Mouse (Mus musculus) heart, postnatal 0 days (tissue): ENCODE data around the gene Gpr84. TPM values are rescaled to one million over a fixed set of nuclear protein-coding genes. Genes with fewer than 3 reads are reported as not detected.

Experiments used
- ATAC-seq: fragments of 200-750 bp; cut with Nextera tagmentation; 2 replicates; pipeline ENCODE4 v1.8.0; 2017; ENCODE audit warnings: low read depth, moderate number of reproducible peaks, moderate library complexity; ENCODE audit not compliant: insufficient read depth
- DNase-seq: peaks from one replicate; pipeline ENCODE4 v3.0.0-alpha.2; 2016; ENCODE audit warnings: low spot score
- H3K27ac ChIP-seq: fragments of 300-500 bp; sonication (generic); 2 replicates; pipeline ENCODE4 v1.5.1; 2014; ENCODE audit warnings: low read depth, mild to moderate bottlenecking
- H3K27me3 ChIP-seq: fragments of 300-500 bp; sonication (generic); 2 replicates; pipeline ENCODE4 v1.6.1; 2014; ENCODE audit warnings: low read length, mixed read lengths; ENCODE audit not compliant: control insufficient read depth, insufficient read depth
- H3K36me3 ChIP-seq: fragments of 300-500 bp; sonication (generic); replicated peaks from 2 replicates; pipeline ENCODE4 v1.6.1; 2014; ENCODE audit warnings: low read length, mixed read lengths; ENCODE audit not compliant: control insufficient read depth, insufficient read depth
- H3K4me1 ChIP-seq: fragments of 300-500 bp; sonication (generic); 2 replicates; pipeline ENCODE4 v1.6.1; 2014; ENCODE audit warnings: antibody characterized with exemption; ENCODE audit not compliant: control insufficient read depth, insufficient read depth
- H3K4me2 ChIP-seq: fragments of 300-500 bp; sonication (generic); 2 replicates; pipeline ENCODE4 v1.6.1; 2014; ENCODE audit warnings: low read depth, mild to moderate bottlenecking, low read length, moderate library complexity
- H3K4me3 ChIP-seq: fragments of 300-500 bp; sonication (generic); 2 replicates; pipeline ENCODE4 v1.5.1; 2014; ENCODE audit warnings: low read depth, low read length
- H3K9ac ChIP-seq: fragments of 300-500 bp; sonication (generic); replicated peaks from 2 replicates; pipeline ENCODE4 v1.6.1; 2014; ENCODE audit warnings: low read depth, low read length, mixed read lengths
- H3K9me3 ChIP-seq: fragments of 300-500 bp; sonication (generic); replicated peaks from 2 replicates; pipeline ENCODE4 v1.6.1; 2016; ENCODE audit warnings: low read length; ENCODE audit not compliant: control insufficient read depth
- CTCF ChIP-seq: IDR thresholded peaks from 2 replicates; pipeline ENCODE4 v1.5.1; 2016; ENCODE audit warnings: antibody characterized with exemption, control low read depth, low read depth
- EP300 ChIP-seq: IDR thresholded peaks from 2 replicates; pipeline ENCODE4 v1.6.1; 2016; ENCODE audit warnings: antibody characterized with exemption, low read depth
- WGBS: fragments of 180-500 bp; shearing (Covaris S2); extraction: QIAGEN DNeasy Blood & Tissue Kit; methylation state at CpG from one replicate; pipeline ENCODE4 v1.1.7; 2014; 5-methylcytosine and 5-hydroxymethylcytosine counted together
- polyA plus RNA-seq: library from polyadenylated mRNA; unstranded; fragments of >200 nt; fragmentation: Nextera tagmentation; extraction: Ambion mirVana; gene quantifications from 2 replicates; pipeline ENCODE4 v1.2.1, GENCODE M21; 2015
- total RNA-seq: library from RNA; depleted of rRNA; stranded (reverse); fragments of >200 nt; gene quantifications from 2 replicates; pipeline ENCODE4 v1.2.3, GENCODE M21; 2014; ENCODE audit warnings: low replicate concordance

The Gpr84 gene
- total and polyA plus RNA-seq, 2 experiments from 2014 or later, result 0.10 TPM; not detected in 1

- no peak overlapping the region for H3K4me3 ChIP-seq
- H3K27me3 ChIP-seq, result no peaks in the 10 kb centered on the region
- ATAC-seq (no peak), DNase-seq (no peak)
- no peak overlapping the region for H3K9ac ChIP-seq
- TF ChIP-seq EP300 (no peak), CTCF (no peak)
- H3K4me2 ChIP-seq, result no peak overlapping the region
- no peaks in the 10 kb centered on the region for H3K9me3 ChIP-seq
- H3K4me1 ChIP-seq, result no peaks in the 10 kb centered on the region
- no peak overlapping the region for H3K27ac ChIP-seq
- peaks cover 79% of the 10 kb centered on the region for H3K36me3 ChIP-seq
- WGBS, result 95% methylated on average over 2 of the region's 2 CpGs
Observed at GRCm38 (mm10) chr15:103294649-103295048, 15.8 kb downstream of the Gpr84 start.

- no peak overlapping the region for H3K4me2 ChIP-seq
- no peak for ATAC-seq
- H3K4me3 ChIP-seq, result no peak overlapping the region
- H3K36me3 ChIP-seq, result peaks cover 72% of the 10 kb centered on the region
- TF ChIP-seq EP300 (no peak), CTCF (no peak)
- H3K4me1 ChIP-seq, result no peaks in the 10 kb centered on the region
- 96% methylated on average over 2 of the region's 2 CpGs for WGBS
- H3K27me3 ChIP-seq, result no peaks in the 10 kb centered on the region
- H3K9ac ChIP-seq, result no peak overlapping the region
- no peaks in the 10 kb centered on the region for H3K9me3 ChIP-seq
- H3K27ac ChIP-seq, result no peak overlapping the region
- no peak for DNase-seq
Observed at GRCm38 (mm10) chr15:103293375-103293774, 17.0 kb downstream of the Gpr84 start.

- ATAC-seq (no peak), DNase-seq (no peak)
- Histone ChIP-seq H3K4me3 (no peak overlapping the region), H3K9me3 (no peaks in the 10 kb centered on the region), H3K36me3 (peaks cover 66% of the 10 kb centered on the region), H3K27me3 (no peaks in the 10 kb centered on the region), H3K4me2 (no peak overlapping the region), H3K9ac (no peak overlapping the region), H3K27ac (no peak overlapping the region), H3K4me1 (no peaks in the 10 kb centered on the region)
- WGBS, result 91% methylated on average over 4 of the region's 4 CpGs
- TF ChIP-seq CTCF (no peak), EP300 (no peak)
Observed at GRCm38 (mm10) chr15:103292673-103293345, 17.6 kb downstream of the Gpr84 start.

- Histone ChIP-seq H3K27me3 (no peaks in the 10 kb centered on the region), H3K36me3 (peaks cover 50% of the 10 kb centered on the region), H3K4me3 (no peak overlapping the region), H3K9me3 (no peaks in the 10 kb centered on the region), H3K27ac (no peak overlapping the region), H3K4me1 (peaks cover 5% of the 10 kb centered on the region), H3K9ac (no peak overlapping the region), H3K4me2 (no peak overlapping the region)
- TF ChIP-seq CTCF (no peak), EP300 (no peak)
- DNase-seq (no peak), ATAC-seq (no peak)
- 93% methylated on average over 9 of the region's 9 CpGs for WGBS
Observed at GRCm38 (mm10) chr15:103290843-103291242, 19.6 kb downstream of the Gpr84 start.

GRCm38 (mm10) chr15:103290417-103290816, 20.0 kb downstream of the Gpr84 start:
- Histone ChIP-seq H3K9me3 (no peaks in the 10 kb centered on the region), H3K27ac (no peak overlapping the region), H3K4me3 (no peak overlapping the region), H3K27me3 (no peaks in the 10 kb centered on the region), H3K4me1 (peaks cover 9% of the 10 kb centered on the region), H3K36me3 (peaks cover 46% of the 10 kb centered on the region), H3K4me2 (no peak overlapping the region), H3K9ac (no peak overlapping the region)
- no peak for TF ChIP-seq CTCF
- no peak for TF ChIP-seq EP300
- ATAC-seq (no peak), DNase-seq (no peak)
- 68% methylated on average over 6 of the region's 6 CpGs for WGBS

GRCm38 (mm10) chr15:103289600-103289999, 20.8 kb downstream of the Gpr84 start:
- ATAC-seq (no peak), DNase-seq (no peak)
- Histone ChIP-seq H3K4me1 (peaks cover 17% of the 10 kb centered on the region), H3K9me3 (no peaks in the 10 kb centered on the region), H3K4me2 (no peak overlapping the region), H3K36me3 (peaks cover 42% of the 10 kb centered on the region), H3K4me3 (no peak overlapping the region), H3K9ac (no peak overlapping the region), H3K27ac (no peak overlapping the region), H3K27me3 (no peaks in the 10 kb centered on the region)
- TF ChIP-seq CTCF (no peak), EP300 (no peak)
- 59% methylated on average over 5 of the region's 5 CpGs for WGBS
